Mouse (Mus musculus) thymus, postnatal 4 days (tissue): Measurements from ENCODE around the gene Tbc1d14.

Experiments
- DNase-seq: peaks from one replicate; pipeline ENCODE4 v3.0.0; 2021

Tbc1d14 gene

DNA sequence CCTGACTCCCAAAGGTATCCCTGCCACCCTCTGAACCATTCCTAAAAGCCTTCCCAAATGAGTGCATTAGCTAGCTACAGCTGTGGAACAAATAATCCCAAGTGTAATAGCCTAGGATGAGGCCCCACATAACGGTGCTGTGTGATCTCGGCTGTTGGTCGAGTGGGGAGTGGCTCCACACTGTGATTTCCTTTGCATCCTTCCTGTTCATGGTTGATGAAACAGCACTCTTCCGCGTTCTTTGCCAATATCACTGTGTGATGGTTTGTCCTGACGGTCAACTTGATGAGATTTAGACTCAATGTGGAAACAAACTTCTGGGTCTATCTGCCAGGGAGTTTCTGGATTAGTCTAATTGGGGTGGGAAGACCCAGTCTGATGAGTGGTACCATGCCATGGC lies 140.3 kb downstream of the Tbc1d14 start:
- DNase-seq, result no peak

DNA sequence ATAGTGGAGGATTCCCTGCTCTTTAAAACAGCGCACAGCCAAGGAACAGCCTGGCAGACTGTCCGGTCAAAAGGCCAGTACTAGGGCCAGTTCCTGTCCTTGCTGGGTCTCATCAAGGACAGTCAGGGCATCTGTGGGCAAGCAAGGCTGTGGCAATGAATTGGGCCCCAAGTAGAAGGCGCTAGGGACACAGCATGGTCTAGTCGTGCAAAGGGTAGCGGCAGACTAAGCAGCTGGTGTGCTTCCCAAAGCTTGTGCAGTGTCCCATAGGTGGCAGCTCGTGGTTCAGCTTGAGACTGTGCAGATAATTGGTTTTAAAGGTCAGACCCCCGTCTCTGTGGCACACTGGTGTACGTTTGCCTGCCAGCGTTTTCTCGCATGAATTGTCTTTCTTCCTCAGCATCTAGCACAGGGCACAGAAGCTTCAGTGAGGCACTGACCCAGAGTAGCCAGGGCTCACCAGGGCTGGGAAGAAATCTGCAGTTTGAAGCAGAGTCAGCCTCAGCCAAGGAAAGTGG lies 141.1 kb downstream of the Tbc1d14 start:
- DNase-seq, result no peak

DNA sequence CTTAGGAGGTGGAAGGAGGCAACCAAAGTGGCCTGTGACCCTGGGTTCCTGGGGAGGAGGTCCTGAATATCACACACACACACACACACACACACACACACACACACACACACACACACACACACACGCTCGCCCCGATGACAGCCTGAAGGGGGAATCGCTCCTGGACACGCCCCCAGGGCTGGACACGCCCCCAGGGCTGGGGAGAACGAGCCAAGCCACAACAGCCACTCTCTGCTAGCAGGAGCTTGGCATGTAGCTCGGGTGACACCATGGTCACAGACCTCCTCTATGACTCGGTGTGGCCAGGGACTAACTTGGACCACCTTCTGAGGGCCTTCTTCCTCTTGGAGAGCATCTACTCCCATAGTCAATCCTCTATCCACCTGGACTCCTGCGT lies 142.0 kb downstream of the Tbc1d14 start:
- DNase-seq, result peak; percentile 58

DNA sequence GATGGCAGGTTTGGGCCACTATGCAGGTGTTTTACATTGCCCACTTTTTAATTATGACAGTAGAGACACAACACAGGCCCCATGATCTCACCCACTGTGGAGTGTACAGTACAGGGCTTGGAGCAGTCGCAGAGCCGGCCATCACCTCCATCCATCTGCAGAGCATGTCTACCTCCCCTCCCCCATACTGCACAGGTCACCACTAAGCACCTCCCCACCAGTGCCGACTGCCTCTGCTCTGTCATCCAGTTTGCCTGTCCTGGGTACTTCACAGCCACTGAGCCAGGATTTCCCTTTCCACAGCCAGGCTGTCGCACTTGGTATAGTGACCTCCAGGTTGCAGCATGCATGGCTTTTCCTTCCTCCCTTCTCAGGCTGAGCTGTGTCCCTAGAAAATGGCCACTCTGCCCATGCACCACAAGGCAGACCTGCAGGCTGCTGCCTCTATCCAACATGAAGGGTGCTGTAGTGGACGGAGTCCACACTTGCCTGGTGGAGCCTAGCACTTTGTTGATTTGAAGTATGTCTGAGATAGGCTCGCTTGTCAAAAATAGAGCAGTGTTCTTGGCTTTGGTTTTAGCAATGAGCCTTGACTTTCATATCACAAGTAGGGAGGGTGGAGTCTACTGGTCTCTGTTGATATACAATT lies 143.2 kb downstream of the Tbc1d14 start:
- no peak for DNase-seq

DNA sequence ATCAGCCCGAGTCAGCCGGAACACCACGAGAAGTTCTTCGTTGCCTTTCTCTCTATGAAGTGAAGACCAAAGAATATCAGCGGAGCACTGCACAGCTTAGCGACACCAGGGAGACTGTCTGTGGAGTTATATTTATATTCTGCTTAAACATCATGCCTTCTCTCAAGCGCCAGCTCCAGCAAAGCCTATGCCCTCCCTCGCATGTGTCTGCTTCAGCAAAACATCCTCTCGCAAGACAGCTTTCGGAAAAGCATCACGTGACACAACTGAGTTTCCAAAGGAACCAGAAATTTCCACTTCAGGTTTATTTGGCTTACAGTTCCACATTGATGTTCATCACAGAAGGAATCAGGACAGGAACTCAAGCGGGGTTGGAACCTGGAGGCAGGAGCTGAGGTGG lies 145.2 kb downstream of the Tbc1d14 start:
- DNase-seq, result no peak

DNA sequence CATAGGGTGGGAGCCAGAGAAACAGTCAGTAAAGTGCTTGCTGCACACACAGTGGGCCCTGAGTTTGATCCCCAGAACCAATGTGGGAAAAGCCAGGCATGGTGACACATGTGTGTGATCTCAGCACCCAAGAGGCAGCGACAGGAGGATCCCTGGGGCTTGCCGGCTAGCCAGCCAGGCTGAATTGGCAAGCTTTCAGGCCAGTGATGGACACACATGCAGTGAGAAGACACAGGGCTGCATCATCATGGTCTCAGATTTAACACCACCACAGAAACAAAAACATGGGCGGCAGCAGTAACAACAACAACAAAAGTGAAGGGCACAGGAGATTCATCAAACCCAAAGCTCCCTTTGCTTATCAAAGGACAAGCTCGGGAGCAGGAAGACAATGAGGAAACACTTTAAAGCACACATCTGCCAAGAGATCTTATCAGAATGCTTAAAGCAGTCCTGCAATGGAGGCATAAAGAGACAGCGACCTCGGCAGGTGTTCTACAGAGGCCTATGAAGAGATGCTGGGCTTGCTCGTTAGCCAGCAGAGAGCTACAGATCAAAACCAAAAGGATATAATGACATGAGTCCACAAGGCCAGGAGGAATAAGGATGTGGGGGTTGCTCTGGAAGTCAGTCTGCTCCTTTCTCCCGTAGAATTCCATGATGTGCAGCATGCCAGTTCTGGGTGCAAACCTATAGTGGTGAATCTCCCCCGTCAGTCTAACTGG lies 146.7 kb downstream of the Tbc1d14 start:
- peak; percentile 56 for DNase-seq

DNA sequence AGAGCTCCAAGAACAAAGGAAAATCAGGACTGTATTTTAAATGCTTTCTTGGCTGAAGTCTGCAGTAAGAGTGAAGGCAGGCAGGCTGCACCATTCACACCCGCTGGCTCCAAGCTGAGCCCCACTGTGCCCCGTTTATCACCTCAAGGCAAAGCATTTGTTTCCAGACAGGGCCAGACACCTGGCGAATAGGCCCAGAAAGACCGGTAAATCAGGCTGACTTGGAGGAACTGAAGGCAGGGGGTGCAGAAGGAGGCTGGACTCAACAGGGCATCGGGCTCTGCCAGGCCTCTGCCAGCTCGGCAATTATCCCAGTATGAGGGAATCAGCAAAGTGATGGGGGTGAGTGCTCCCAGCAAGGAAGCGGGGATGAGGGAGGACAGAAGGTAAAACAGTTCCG lies 148.0 kb downstream of the Tbc1d14 start:
- peak; percentile 57 for DNase-seq

DNA sequence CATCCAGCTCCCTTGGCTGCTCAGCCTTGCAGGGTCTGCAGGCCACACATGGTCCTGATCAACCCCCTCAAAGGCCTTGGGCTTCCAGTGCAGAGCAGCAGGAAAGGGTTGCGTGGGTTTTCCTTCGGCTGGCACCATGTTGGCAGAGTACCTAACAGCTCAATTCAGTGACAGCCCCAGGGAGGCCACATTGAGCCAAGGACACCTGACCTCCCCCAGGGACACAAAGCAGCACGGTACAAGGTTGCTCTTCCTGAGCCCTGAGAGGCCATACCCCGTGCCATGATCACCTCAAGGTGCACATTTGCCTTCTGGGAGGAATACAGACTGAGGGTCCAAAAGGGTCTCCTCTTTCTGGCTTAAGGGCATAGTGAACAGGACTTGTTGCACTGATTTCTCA lies 148.5 kb downstream of the Tbc1d14 start:
- no peak for DNase-seq

DNA sequence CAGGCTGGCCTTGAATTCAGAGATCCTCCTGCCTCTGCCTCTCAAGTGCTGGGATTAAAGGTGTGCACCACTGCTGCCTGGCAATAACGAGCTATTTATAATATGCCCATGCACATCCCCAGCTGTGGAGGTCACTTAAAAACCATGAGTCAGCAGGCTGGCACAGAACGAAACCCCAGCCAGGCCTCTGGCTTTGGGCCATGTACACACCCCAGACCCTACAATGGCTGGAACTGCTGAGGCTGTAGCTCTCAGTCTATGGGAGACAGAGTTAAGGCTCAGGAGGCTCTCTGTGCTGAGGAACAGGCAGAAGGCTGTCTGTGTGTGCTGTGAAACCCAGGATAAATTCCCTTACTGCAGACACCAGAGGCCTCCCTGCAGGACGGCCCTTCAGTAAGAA lies 152.3 kb downstream of the Tbc1d14 start:
- no peak for DNase-seq
